Mouse (Mus musculus) retina, adult 2 months (tissue): ENCODE data around the gene Gga2.

Experiments
- DNase-seq: peaks from one replicate; pipeline ENCODE4 v3.0.0-alpha.2; 2012; ENCODE audit warnings: low read depth, low spot score

The Gga2 gene

GRCm38 (mm10) chr7:122000396-122000795 is 20.6 kb downstream of the Gga2 start:
- DNase-seq: no peak

GRCm38 (mm10) chr7:121995961-121996360 is 25.1 kb downstream of the Gga2 start:
- DNase-seq: no peak

DNA sequence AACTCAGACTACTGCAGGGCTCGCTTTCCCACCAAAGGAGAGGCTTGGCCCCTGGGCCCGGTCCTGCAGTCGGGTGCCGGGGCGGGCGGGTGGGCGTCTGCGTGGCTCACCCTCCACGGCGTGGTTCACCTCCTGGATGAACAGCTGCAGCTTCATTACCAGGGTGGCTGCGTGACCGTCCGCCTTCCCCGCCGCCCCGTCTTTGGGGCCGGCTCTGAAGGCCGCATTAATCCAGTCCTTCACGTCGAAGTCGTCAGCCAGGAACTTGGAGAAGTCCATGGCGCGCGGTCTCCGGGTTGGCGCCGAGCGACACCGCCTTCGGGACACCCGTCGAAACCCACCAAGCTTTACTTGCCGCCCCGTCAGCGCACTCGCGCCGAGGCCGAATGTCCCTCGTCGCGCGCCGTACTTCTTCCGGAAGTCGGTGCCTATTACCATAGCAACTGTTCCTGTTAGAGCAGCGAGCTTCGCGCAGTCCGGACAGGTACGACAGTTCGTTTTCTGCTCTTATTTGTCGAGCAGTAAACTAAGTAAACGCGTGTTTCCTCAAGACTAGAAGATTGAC is 39.6 kb downstream of the Gga2 start, which contains the start of gene Cog7:
TSS of gene Cog7 (minus strand) at position 405 of the 565 bp plus-strand sequence.
- DNase-seq: peak; percentile 85

DNA sequence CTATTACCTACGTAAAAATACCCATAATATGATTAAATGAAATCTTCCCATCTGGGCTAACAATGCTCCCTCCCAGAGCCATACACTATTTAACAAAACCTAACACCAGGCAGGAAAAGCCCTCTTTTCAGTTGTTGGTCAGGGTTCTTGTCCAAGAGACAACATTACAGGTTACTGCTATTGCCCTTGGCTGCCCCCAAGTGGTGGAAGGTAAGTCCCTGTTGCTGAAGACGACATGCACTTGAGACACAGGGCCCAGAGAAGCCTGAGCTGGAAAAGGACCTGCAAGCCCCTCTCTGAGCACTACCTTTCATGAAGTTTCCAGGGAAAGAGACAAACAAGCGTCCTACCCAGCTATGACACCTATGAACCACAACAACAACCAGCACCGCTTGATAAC is 46.0 kb downstream of the Gga2 start:
- peak; percentile 16 for DNase-seq

- no peak for DNase-seq
These were observed 49.3 kb downstream of the Gga2 start for GRCm38 (mm10) chr7:121971698-121972097.

DNA sequence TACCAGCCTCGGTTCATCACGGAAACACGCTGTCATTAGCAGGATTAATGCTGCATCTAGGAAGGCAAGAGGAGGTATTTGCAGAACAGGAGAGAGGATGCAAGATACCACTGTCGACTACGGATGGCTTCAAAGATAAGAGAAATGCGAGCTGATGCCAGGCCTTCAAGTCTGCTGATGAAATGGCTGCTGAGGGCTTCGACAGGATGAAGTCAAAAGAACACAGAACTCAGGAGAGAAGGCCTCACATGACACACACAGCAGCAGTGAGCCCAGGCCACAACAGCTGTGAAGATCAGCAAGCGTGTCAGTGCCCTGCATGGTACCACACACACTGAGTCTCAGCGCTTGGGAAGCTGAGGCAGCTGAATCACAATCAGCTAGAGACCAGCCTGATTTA is 50.8 kb downstream of the Gga2 start:
- no peak for DNase-seq

DNA sequence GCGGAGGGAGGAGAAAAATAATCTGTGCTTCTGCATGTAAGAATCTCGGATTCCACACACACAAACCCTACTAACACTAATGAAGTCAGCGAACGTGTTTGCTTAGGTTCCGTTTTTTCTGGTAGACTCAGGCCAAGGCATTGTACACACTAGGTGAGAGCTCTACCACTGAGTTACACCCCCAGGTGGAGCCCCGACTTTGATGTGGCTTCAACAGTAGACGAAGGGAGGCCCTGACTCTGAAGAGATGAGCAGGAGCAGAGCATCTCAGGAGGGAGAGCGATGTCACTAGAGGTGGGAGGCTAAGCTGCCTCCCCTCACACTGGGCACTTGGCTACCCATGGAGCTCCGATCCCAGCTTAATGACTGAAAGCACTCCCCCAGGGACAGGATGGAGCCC is 52.2 kb downstream of the Gga2 start:
- no peak for DNase-seq

GRCm38 (mm10) chr7:121968242-121968641 is 52.8 kb downstream of the Gga2 start:
- DNase-seq: no peak

DNA sequence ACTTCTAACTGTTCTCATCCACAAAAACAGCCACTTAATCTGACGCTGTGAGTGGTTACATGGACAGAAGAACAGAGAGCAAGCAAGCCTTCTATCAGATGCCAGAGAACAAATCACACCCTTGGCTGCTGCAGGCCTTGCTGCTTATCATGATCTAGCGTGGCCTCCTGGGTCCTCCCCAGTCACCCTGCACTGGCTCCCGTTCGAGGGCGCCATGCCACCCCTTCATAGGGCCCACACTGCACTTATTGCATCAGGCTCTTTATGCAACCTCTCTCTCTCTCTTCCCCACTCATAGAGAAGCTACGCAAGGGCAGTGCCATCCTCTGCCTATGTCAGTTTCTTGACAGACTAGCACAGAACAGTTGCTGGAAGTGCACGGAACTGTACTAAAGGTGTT is 54.9 kb downstream of the Gga2 start:
- DNase-seq: no peak

DNA sequence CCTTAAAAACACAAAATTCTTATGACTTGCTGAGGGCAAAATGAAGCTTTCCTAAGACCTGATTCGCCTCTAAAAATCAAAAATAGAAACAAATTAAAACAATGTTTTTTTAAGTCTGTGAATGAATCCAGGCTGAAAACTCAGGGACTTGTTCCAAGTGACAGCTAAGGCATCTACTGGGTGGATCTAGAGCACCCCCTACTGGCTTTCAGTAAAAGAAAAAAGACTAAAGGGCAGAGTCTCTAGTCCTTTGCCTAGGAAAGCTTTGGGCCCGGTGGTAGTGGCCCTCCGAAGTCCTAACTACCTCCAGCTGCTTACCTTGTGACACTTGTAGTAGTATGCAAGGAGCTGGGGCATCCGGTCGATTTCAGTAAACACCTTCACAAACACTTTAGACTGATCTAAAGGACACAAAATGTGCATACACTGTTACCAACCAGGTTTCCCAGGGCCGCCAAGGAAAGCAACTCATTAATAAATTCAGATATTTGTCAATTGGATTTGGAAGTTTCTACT is 57.1 kb downstream of the Gga2 start:
- peak; percentile 38 for DNase-seq

- no peak for DNase-seq
These were observed 58.5 kb downstream of the Gga2 start for GRCm38 (mm10) chr7:121962571-121962959.

DNA sequence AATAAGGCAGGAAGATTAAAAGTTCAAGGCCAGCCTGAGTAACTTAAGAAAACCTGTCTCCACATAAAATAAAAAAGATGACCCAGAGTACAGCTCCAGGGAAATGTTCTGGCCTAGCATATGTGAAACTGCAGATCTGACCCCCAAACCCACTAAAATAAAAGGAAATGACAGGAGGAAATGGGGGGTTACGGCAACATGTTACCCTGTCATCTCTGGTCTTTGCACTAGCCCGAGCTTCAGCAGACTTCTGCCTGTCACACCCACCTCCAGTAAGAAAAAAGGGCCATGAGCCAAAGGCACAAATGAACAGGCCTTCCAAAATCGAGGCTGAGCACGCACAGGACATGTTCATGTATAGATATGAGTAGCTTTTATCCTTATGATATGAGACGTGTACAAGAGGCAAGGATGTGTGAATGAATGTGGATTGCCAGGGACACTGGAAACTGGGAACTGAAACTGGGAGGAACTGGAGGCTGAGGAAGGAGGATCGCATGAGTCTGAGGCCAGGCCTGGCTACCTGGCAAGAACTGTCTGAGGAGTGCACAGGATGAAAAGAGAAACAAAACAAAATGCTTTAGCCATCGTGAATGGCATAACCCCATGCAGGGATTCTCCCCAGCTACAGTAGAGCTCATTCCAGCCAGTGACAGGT is 59.0 kb downstream of the Gga2 start:
- DNase-seq: no peak

DNA sequence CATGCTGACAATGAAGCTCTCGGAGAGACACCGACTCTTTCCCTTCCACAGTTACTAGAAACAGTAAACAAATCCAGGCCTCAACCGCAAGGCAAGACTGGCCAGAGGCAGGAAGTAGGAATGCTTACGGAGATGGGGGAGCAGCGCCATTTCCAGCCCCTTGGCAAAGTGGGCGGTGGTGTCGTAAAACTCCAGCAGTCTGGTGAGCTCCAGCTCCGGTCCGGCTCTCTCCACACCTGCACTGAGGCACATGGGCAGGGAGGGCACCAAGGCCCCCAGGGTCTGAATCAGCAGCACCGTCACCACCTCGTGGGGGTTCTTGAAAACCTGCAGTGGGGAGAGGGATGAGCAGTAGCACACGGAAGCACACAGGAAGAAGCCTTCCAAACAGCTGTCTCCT is 65.2 kb downstream of the Gga2 start:
- no peak for DNase-seq

DNA sequence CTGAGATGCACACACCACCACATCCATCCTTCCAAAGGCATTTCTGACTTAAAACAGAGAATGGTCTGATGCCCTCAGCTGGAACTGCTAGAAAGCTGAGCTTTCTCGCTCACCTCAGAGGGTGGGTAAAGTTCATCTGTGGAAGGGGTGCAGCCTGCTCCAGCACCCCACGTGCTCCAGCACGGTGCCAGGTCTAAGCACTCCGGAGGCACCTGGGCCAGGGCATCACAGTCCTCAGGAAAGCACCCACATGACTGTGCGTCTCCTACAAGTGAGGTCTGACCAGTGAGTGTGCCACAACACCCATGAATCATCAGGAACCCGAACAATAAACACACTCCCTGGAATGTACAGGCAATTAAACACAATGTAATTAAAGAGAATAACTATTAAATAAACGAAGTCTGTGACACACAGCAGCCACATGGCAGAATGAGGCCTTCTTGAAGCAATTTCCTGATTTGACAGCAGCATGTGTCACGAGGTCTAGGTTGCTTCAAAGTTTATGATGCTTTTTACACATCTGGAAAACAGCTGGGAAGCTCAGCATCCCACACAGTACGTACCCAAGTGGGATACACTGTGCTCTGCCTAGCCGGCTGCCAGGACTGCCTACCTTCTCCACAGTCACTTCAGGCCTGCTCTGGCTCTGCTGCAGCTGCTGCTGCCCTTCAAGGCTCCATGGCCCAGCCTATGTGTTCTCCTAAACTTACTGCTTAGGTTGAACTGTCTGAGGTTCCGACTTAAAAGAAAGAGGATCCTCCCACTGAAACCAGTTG is 65.9 kb downstream of the Gga2 start:
- DNase-seq: no peak

- no peak for DNase-seq
These were observed 73.5 kb downstream of the Gga2 start for GRCm38 (mm10) chr7:121947513-121947912.

GRCm38 (mm10) chr7:121946196-121946595 is 74.8 kb downstream of the Gga2 start:
- no peak for DNase-seq

GRCm38 (mm10) chr7:121942371-121942770 is 78.7 kb downstream of the Gga2 start:
- DNase-seq: no peak

- DNase-seq: no peak
These were observed 79.4 kb downstream of the Gga2 start for GRCm38 (mm10) chr7:121941640-121942039.

DNA sequence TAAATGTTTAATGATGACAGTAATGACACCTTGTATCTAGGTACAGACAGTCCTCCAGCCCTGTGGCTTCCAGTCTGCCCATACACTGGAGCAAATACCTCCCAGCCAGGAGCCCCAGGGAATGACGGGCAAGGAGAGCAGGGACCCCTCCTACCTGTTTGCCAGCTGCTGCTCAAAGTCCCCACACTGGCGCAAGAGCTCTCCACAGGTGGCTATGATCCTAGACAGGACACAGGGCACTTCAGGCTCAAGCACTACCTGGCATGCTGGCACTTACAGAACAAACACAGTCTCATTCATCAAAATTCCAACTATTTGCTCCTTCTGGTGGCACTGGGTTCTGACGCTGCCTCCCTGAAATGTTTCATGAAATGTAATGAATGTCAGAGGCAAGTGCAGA is 80.0 kb downstream of the Gga2 start:
- no peak for DNase-seq

DNA sequence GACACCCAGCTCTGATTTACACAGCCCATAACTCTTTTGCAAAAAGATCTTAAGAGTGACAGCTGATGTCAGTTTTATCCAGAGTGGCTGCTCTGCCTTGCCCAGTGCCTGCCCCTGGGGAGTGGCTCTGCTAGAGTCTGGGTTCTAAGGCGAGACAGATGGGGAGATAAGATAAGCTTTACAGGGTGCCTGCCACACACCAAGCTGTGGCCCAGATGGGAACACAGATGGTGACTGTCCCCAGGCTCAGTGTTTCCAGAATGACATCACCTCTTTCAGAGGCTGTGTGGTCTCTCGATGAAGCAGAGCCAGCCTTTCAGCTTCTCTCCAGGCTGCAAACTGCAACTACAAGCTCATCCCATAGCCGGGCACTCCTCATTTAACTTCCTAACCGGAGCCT is 81.3 kb downstream of the Gga2 start:
- DNase-seq: peak; percentile 46

DNA sequence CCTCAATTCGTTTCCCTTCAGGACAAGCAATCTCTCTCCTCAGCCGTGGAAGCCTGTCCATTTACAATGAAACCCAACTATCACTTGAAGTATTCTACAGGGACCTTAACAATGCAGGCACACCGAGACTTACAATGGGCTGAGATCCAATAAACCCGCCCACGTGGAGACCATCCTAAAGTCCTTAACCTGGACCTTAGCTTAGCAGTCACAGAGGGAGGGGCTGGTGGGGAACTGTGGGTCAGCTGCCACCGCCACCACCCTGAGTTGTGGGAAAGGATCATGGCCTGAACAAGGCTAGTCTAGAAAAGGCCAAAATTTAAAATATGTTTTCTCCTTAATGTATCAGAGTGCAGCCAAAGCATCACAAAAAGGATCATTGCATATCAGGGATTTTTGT is 81.8 kb downstream of the Gga2 start:
- no peak for DNase-seq

DNA sequence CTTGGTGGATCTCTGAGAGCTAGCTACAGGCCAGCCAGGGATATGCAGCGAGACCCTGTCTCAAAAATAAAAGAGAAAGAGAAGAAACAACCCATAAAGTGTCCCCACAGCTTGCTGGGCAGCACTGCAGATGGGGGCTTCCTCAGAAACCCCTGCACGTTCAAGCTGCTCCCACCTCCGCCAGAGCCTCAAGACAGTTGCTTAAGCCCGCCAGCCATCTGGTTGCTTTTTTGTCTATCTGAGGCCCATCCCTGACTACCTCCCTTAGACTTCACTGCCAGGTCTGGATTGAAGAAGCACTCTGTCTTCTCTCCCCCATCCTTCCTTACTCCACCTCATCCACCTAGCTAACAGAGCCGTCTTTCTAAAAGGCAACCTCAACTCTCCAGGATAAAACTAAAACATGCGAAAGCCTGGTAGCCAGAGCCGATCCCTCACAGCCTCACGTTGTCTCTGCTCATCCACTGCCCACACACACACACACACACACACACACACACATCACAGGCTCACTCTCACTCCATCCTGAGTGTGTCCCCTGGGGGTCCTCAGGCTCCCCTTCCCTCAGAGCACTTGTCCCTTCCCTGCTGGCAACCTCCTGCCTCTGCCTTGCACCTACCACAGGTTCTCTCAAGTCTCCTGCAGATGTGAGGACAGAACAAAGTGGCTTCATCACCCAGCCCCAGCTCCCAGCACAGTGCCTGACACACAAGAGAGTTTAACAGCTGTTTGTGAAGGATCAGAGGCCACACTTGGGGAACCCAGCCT is 82.7 kb downstream of the Gga2 start:
- no peak for DNase-seq
